Mouse (Mus musculus) embryonic facial prominence, embryonic 10.5 days (tissue): ENCODE measurements around the gene Rbms2. TPM values are rescaled to one million over a fixed set of nuclear protein-coding genes. Genes with fewer than 3 reads are reported as not detected.
"Not testable (repeated sequence)": the region's sequence is repeated elsewhere in the genome, so short reads cannot be mapped to it uniquely, and the experiment has no call there.

ENCODE experiments used
- DNase-seq: peaks from one replicate; pipeline ENCODE4 v3.0.0-alpha.2; 2017; ENCODE audit warnings: low spot score
- H3K27ac ChIP-seq: fragments of 300-500 bp; sonication (generic); replicated peaks from 2 replicates; pipeline ENCODE4 v1.5.1; 2016; ENCODE audit warnings: mild to moderate bottlenecking
- H3K27me3 ChIP-seq: fragments of 300-500 bp; sonication (generic); replicated peaks from 2 replicates; pipeline ENCODE4 v1.6.1; 2016; ENCODE audit warnings: low read depth, mild to moderate bottlenecking; ENCODE audit not compliant: poor library complexity, severe bottlenecking
- H3K36me3 ChIP-seq: fragments of 300-500 bp; sonication (generic); replicated peaks from 2 replicates; pipeline ENCODE4 v1.6.1; 2016; ENCODE audit warnings: mild to moderate bottlenecking, moderate library complexity
- H3K4me1 ChIP-seq: fragments of 300-500 bp; sonication (generic); 2 replicates; pipeline ENCODE4 v1.6.1; 2016
- H3K4me3 ChIP-seq: fragments of 300-500 bp; sonication (generic); 2 replicates; pipeline ENCODE4 v1.5.1; 2016; ENCODE audit warnings: mild to moderate bottlenecking, moderate library complexity
- H3K9me3 ChIP-seq: fragments of 300-500 bp; sonication (generic); 2 replicates; pipeline ENCODE4 v1.6.1; 2016; ENCODE audit warnings: mild to moderate bottlenecking
- WGBS: fragments of 180-500 bp; shearing (Covaris S2); methylation state at CpG from one replicate; pipeline ENCODE4 v1.1.7; 2016; 5-methylcytosine and 5-hydroxymethylcytosine counted together
- polyA plus RNA-seq: library from polyadenylated mRNA; unstranded; fragments of >200 nt; fragmentation: Nextera tagmentation; extraction: Ambion mirVana; gene quantifications from 2 replicates; pipeline ENCODE4 v1.2.1, GENCODE M21; 2016

The Rbms2 gene
- polyA plus RNA-seq, 1 experiment from 2014 or later, result 27.9 TPM

DNA sequence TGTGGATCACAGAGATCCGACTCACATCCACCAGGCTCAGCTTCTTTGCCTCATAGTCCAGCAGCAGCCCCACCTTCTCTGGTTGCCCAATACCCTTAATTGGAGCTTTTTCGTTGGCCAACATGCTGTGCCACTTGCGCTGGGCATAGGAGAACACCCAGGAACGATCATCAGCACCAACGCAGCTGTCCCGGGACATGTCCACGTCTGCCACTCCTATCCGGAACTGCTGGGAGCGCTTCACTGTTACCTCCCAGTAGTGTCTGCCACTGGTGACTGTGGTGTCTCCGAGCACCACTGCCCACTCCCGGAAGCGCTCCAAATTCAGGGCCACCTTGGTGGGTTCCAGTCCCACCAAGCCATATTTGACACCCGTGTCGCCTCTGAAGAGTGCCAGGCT is 30.9 kb upstream of the Rbms2 start:
- Histone ChIP-seq H3K27me3 (peaks cover 20% of the 10 kb centered on the region), H3K4me1 (peaks cover 18% of the 10 kb centered on the region), H3K27ac (peak overlapping the region; percentile 78), H3K9me3 (no peaks in the 10 kb centered on the region), H3K36me3 (peaks cover 35% of the 10 kb centered on the region), H3K4me3 (peak overlapping the region; percentile 80)
- 34% methylated on average over 14 of the region's 14 CpGs for WGBS
- peak; percentile 15 for DNase-seq

DNA sequence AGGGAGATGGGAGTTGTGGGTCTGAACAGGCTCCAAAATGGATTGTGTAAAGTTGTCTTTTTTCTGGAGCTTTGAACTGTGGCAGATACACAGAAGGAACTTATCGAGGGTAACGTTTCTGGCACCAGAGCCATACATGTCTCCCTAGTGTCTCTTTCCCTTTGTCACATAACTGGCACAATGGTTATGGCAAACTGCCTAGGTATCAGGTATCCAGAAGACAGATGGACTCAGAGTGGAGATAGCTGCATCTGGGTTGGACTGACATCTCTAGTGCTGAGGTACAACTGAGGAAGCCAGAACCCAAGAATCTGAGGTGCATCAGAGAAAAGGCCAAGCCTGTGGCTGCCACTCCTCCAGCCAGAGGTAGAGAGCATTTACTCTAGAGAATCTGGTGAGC is 30.0 kb upstream of the Rbms2 start:
- H3K27ac ChIP-seq, result no peak overlapping the region
- peaks cover 35% of the 10 kb centered on the region for H3K36me3 ChIP-seq
- peak overlapping the region; percentile 80 for H3K4me3 ChIP-seq
- peaks cover 20% of the 10 kb centered on the region for H3K27me3 ChIP-seq
- peaks cover 18% of the 10 kb centered on the region for H3K4me1 ChIP-seq
- no peaks in the 10 kb centered on the region for H3K9me3 ChIP-seq
- 88% methylated on average over 2 of the region's 2 CpGs for WGBS
- DNase-seq, result no peak

DNA sequence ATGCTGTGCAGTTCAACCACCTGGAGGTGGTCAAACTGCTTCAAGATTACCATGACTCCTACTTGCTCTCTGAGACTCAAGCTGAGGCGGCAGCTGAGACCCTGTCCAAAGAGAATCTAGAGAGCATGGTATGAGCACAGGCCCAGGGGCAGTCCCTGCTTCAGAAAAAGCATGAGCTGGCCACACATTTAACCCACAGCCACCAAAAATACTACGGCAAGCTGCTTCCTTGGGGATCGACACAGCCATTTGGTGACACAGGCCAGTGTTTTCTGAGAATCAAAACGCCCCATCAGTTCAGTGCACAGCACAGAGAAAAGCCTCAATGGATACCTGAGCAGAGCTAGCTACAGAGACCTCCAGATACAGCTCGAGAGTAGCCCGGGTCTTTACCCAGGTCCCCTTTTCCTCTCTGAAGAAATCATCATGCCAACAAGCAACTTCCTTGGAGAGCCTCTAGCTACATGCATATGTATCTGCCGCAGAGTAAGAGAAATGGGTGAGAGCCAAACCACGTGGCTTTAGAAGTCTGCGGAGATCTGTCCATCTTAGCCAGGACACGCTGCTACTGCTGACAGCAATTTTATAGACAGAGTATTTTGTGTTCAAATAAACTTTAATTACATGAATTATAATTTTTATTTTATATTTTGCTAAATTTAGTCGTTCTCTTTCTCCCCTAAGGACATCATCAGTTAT is 29.4 kb upstream of the Rbms2 start:
- H3K36me3 ChIP-seq, result peaks cover 35% of the 10 kb centered on the region
- no peak for DNase-seq
- peak overlapping the region; percentile 18; the same call in 1 of the 2 replicates for H3K4me3 ChIP-seq
- no peak overlapping the region for H3K27ac ChIP-seq
- 95% methylated on average over 11 of the region's 11 CpGs for WGBS
- peaks cover 14% of the 10 kb centered on the region for H3K27me3 ChIP-seq
- no peaks in the 10 kb centered on the region for H3K9me3 ChIP-seq
- H3K4me1 ChIP-seq, result peaks cover 18% of the 10 kb centered on the region

DNA sequence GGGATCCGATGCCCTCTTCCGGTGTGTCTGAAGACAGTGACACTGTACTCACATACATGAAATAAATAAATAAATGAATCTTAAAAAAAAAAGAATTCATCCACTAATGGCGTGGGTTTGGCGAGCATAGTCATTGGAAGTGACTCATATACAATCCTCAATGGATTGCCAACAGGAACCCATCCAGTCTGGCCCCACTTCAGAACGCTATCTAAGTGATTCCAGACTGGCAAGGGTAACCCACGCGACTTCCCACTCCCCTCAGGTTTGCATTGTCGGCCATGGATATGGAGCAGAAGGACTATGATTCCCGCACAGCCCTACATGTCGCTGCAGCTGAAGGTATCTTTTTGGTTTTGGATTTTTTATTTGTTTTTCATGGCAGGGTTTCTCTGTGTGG is 28.2 kb upstream of the Rbms2 start:
- WGBS, result 94% methylated on average over 10 of the region's 10 CpGs
- no peak overlapping the region for H3K27ac ChIP-seq
- peaks cover 35% of the 10 kb centered on the region for H3K36me3 ChIP-seq
- DNase-seq, result no peak
- H3K9me3 ChIP-seq, result no peaks in the 10 kb centered on the region
- no peak overlapping the region for H3K4me3 ChIP-seq
- peaks cover 17% of the 10 kb centered on the region for H3K4me1 ChIP-seq
- peaks cover 4% of the 10 kb centered on the region for H3K27me3 ChIP-seq

DNA sequence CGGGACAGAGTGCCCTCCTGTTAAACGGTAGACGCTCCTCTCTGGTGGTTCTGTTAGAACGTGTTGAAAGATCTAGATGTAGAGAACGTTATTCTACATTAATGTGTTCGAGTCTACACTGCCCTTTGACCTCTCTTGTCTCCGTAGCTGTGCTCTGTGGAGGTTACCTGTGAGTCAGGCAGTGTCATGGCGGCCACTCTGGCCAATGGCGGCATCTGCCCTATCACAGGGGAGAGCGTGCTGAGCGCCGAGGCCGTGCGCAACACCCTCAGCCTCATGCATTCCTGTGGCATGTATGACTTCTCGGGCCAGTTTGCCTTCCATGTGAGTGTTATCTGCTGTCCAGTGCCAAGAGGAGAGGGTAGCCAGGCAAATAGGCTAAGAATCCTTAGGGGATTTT is 24.8 kb upstream of the Rbms2 start:
- H3K4me1 ChIP-seq, result peaks cover 8% of the 10 kb centered on the region; the same call in 1 of the 2 replicates
- no peaks in the 10 kb centered on the region for H3K27me3 ChIP-seq
- H3K36me3 ChIP-seq, result peaks cover 30% of the 10 kb centered on the region
- no peak overlapping the region for H3K27ac ChIP-seq
- H3K4me3 ChIP-seq, result no peak overlapping the region
- no peaks in the 10 kb centered on the region for H3K9me3 ChIP-seq
- DNase-seq, result no peak
- WGBS, result 90% methylated on average over 15 of the region's 15 CpGs

DNA sequence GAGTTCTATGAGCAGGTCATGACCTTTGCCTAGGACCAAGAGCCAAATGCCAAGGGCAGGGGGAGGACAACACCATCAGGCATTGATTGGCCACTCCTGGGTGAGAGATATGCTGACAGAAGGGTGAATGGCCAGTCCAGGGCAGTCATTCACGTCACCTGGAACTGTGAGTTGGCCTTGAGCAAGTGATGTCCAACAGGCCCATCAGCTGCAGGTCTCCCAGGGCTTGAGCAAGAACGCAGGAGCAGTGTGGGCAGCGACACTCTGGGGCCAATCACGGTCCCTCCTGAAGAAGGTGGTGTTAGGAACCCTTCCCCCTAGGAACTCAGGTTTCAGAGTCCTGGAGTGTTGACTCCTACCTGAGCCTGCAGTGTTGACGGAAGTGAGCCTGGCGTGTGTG is 21.8 kb upstream of the Rbms2 start:
- H3K27me3 ChIP-seq, result peaks cover 11% of the 10 kb centered on the region
- no peaks in the 10 kb centered on the region for H3K9me3 ChIP-seq
- no peak overlapping the region for H3K4me3 ChIP-seq
- DNase-seq, result no peak
- 63% methylated on average over 6 of the region's 6 CpGs for WGBS
- H3K27ac ChIP-seq, result no peak overlapping the region
- H3K4me1 ChIP-seq, result peaks cover 8% of the 10 kb centered on the region; the same call in 1 of the 2 replicates
- peaks cover 8% of the 10 kb centered on the region for H3K36me3 ChIP-seq

DNA sequence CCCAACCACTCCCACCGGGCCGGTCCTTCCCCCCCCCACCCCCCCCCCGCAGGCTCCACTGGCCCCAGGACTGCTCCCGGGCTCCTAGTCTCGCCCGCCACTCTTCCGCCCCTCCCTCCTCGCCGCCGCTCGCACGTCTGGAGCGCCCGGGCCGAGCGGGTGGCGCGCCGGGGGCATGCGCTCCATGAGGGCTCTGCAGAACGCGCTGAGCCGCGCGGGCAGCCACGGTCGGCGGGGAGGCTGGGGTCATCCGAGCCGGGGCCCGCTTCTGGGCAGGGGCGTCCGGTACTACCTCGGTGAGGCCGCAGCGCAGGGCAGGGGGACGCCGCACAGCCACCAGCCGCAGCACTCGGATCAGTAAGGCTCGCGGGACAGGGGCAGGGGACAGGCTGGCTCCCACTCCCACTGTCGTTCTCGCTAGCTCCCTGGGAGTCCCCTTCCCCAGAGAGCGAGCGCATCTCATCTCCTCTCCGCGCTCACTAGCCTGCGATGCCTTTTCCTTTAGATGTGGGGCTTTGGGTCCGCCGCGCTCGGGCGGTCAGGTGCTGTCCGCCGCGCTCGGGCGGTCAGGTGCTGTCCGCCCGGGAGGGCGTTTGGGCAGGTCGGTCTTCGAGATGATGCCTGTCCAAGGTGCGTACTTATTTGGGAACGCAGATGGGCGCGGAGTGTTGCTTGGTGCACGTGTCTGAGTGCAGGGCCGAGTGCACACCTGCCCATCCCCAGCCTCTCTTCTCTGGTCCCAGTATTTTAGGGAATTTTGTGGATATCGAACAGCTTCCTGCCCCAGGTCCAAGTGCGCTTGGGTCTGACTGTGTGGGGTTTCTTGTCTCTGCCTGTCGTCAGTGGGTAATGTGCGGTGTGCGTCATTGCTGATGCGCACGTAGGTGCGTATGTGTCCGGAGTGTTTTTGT is 14.7 kb upstream of the Rbms2 start:
- no peaks in the 10 kb centered on the region for H3K9me3 ChIP-seq
- under 1% methylated on average over 79 of the region's 79 CpGs for WGBS
- peaks cover 16% of the 10 kb centered on the region for H3K4me1 ChIP-seq
- H3K27me3 ChIP-seq, result peaks cover 44% of the 10 kb centered on the region
- no peaks in the 10 kb centered on the region for H3K36me3 ChIP-seq
- DNase-seq, result no peak
- peak overlapping the region; percentile 82 for H3K4me3 ChIP-seq
- H3K27ac ChIP-seq, result peak overlapping the region; percentile 82

DNA sequence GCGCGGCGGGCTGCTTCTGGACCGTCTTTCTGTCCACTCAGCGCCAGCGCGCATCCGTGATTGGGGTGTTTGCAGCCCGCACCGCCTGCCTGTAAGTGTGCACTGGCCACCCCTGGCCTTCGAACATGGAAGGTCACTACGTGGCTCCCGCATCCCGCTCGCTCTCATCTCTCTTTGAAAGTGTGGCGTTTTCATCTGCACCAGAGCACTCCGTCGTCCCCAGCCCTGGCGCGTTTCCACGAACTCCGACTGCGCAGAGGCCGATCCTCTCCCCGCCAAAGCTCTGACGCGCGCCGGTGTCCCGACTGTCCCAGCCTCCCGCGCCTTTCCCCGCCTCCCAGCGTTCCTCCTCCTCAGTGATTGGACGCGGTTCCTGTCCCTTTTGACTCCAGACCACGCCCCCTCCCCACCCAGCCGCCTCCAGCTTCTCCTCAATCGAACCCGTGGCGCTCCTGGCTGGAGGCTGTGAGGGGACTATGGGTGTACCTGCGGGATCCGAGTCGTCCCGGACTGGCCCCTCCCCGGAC is 14.0 kb upstream of the Rbms2 start, which contains the start of gene Gls2:
Gene Gls2 (plus strand): TSS at position 434 of the 527 bp plus-strand sequence.
- Histone ChIP-seq H3K4me1 (peaks cover 16% of the 10 kb centered on the region), H3K36me3 (no peaks in the 10 kb centered on the region), H3K9me3 (no peaks in the 10 kb centered on the region), H3K4me3 (peak within 1 kb of the TSS; percentile 82), H3K27ac (peak within 1 kb of the TSS; percentile 82), H3K27me3 (peaks cover 42% of the 10 kb centered on the region)
- under 1% methylated on average over 46 of the region's 46 CpGs for WGBS
- DNase-seq, result peak; percentile 99

DNA sequence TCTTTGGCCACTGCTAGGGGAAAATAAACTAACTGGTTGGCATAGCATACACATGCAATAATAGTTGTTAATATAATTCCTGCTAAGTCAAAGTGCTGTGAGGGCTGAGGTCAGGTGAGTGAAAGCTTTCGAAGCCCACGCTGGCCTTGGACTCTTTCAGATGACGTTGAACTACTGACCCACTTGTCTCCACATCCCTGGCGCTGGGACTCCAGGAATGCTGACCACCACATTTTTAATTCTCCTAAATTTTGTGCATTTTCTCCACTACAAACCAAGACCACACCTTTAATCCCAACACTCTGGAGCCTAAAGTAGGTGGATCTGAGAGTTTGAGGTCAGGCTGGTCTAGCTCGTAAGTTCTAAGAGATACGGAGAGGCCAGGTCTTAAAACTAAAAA is 13.0 kb upstream of the Rbms2 start:
- 90% methylated on average over 6 of the region's 6 CpGs for WGBS
- Histone ChIP-seq H3K36me3 (no peaks in the 10 kb centered on the region), H3K4me1 (peaks cover 16% of the 10 kb centered on the region), H3K4me3 (no peak overlapping the region; the same call in 1 of the 2 replicates), H3K27ac (no peak overlapping the region), H3K9me3 (no peaks in the 10 kb centered on the region), H3K27me3 (peaks cover 37% of the 10 kb centered on the region)
- no peak for DNase-seq

DNA sequence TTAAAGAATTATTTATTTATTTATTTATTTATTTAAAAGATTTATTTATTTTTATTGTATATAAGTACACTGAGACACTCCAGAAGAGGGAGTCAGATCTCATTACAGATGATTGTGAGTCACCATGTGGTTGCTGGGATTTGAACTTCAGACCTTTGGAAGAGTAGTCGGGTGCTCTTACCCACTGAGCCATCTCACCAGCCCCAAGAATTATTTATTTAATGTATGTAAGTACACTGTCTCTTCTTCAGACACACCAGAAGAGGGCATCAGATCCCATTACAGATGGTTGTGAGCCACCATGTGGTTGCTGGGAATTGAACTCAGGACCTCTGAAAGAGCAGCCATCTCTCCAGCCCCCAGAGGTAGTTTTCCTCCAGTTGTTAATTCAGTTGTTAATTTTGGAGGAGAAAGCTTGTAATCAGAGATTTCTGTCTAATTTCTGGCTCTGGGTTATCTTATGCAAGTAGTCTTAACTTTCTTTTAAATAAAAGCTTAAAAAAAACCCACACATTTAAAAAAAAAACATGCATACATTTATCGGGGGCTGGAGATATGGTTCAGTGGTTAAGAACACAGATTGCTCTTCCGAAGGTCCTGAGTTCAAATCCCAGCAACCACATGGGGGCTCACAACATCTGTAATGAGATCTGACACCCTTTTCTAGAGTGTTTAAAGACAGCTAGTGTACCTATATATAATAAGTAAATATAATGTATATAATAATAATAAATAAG is 12.1 kb upstream of the Rbms2 start:
- Histone ChIP-seq H3K27me3 (peaks cover 36% of the 10 kb centered on the region), H3K4me1 (peaks cover 16% of the 10 kb centered on the region)
- H3K36me3 ChIP-seq, H3K9me3 ChIP-seq, H3K27ac ChIP-seq, H3K4me3 ChIP-seq, DNase-seq: not testable (repeated sequence)
- WGBS, result 94% methylated on average over 3 of the region's 3 CpGs

DNA sequence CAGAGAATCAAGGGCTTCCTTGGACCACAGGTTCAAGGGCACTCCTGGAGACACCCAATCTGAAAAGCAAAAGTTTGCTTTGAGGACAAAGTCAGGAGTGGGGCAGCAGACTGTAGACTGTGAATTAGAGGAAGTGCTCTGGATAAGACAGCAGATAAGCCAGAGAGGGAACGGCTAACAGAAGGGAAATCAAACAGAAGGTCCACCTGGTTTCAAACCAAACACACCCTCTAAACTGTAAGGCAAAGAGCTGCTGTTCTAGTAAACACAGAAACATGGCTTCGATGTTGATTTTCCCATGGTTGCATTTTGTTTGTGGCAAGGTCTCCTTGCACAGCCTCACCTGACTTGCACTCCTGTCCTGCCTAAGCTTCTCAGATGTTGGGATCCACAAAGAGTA is 11.4 kb upstream of the Rbms2 start:
- no peaks in the 10 kb centered on the region for H3K9me3 ChIP-seq
- DNase-seq, result no peak
- peaks cover 29% of the 10 kb centered on the region for H3K27me3 ChIP-seq
- 78% methylated on average over 2 of the region's 2 CpGs for WGBS
- H3K27ac ChIP-seq, result no peak overlapping the region
- H3K36me3 ChIP-seq, result no peaks in the 10 kb centered on the region
- H3K4me1 ChIP-seq, result peaks cover 16% of the 10 kb centered on the region
- H3K4me3 ChIP-seq, result no peak overlapping the region

DNA sequence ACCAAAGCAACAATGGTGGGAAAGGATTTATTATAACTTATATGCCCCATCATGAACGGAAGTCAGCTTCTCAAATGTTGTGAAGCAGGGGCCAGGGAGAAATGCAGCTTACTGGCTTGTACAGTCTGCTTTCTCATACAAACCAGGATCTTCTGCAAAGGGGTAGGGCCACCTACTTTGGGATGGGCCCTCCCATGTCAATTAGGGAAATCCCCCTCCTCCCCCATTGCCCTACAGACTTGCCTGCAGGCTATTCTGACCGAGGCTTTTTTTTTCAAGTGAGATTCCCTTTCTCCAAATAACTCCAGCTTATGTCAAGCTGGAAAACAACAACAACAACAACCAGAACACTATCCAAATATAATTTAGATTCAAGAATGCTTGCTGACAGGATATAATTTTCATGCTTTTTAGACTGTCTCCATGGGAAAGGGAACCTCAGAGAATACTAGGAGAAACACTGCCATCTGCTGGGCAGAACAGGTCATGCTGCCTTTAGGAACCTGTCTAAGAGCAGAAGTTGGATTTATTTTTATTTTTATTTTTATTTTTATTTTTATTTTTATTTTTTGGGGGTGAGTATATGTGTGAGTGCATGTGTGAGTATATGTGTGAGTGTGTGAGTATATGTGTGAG is 8.3 kb upstream of the Rbms2 start:
- no peak overlapping the region for H3K27ac ChIP-seq
- H3K9me3 ChIP-seq, result no peaks in the 10 kb centered on the region
- no peak overlapping the region for H3K4me3 ChIP-seq
- no peaks in the 10 kb centered on the region for H3K36me3 ChIP-seq
- H3K4me1 ChIP-seq, result no peaks in the 10 kb centered on the region
- peak; percentile 72 for DNase-seq
- WGBS, result 51% methylated on average over 2 of the region's 2 CpGs
- H3K27me3 ChIP-seq, result peaks cover 6% of the 10 kb centered on the region
